Mouse (Mus musculus): ENCODE measurements around the gene Vmn1r37.

GRCm38 (mm10) chr6:66685806-66686205 lies 43.4 kb upstream of the Vmn1r37 start, which contains the start of gene Vmn1r35:
- TF ChIP-seq CTCF (IDR thresholded peaks at IDR 0.05; ENCODE audit: extremely low read depth, insufficient read length, insufficient replicate concordance, low read depth, low read length) (no peak), POLR2A (IDR thresholded peaks at IDR 0.05; ENCODE audit: low read depth, low read length) (no peak)
